Mouse (Mus musculus) small intestine, adult 2 months (tissue): ENCODE measurements around the gene Plcxd2.

Experiments used
- CTCF ChIP-seq: fragments of 200-500 bp; IDR thresholded peaks from 2 replicates; pipeline ENCODE4 v1.5.1; 2012; ENCODE audit warnings: low read depth, mild to moderate bottlenecking, control low read depth, inconsistent platforms, low read length, moderate library complexity, mixed read lengths; ENCODE audit not compliant: insufficient replicate concordance, insufficient read length; ENCODE audit errors: extremely low read depth
- POLR2A ChIP-seq: fragments of 200-500 bp; IDR thresholded peaks from 2 replicates; pipeline ENCODE4 v1.6.1; 2012; ENCODE audit warnings: low read depth, mild to moderate bottlenecking, control low read depth, inconsistent platforms, low read length, moderate library complexity

DNA sequence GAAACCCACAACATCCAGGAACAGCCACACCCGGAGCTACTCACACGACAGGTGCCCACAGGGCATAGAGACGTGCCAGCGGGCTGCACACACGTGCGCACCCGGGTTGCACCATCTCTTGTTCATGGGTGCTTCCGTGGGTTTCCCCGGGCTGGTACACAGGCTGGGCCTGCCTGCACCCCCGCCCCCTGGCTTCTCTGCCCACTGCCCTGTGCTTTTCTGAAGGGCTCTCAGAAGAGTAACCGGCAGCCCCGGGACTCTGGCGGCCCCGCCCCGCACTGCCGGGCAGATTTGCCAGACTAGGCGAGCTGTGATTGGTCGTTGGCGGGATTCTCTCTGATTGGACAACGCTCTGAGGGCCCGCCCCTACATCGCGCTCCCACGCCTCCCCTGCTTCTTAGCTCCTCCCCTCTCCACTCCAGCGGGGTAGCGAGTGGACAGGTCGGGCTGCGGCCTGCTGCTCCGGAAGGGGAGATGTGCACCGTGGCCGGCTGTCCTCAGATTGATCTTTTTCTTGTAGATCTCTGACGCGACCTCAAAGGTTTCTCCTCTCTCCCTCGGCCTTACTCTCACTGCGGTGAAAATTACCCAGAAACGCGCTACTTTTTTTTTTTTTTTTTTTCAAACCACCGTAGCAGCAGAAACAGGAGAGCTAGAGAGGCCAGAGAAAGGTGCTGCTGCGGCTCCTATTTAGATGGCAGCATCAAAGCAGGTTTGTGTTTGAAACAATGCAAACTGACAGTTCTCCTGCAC is at the start of gene Plcxd2:
- no peak for TF ChIP-seq CTCF
- TF ChIP-seq POLR2A: peak; percentile 94
